Mouse (Mus musculus): Measurements from ENCODE around the gene Gbp2.

Gbp2 gene

DNA sequence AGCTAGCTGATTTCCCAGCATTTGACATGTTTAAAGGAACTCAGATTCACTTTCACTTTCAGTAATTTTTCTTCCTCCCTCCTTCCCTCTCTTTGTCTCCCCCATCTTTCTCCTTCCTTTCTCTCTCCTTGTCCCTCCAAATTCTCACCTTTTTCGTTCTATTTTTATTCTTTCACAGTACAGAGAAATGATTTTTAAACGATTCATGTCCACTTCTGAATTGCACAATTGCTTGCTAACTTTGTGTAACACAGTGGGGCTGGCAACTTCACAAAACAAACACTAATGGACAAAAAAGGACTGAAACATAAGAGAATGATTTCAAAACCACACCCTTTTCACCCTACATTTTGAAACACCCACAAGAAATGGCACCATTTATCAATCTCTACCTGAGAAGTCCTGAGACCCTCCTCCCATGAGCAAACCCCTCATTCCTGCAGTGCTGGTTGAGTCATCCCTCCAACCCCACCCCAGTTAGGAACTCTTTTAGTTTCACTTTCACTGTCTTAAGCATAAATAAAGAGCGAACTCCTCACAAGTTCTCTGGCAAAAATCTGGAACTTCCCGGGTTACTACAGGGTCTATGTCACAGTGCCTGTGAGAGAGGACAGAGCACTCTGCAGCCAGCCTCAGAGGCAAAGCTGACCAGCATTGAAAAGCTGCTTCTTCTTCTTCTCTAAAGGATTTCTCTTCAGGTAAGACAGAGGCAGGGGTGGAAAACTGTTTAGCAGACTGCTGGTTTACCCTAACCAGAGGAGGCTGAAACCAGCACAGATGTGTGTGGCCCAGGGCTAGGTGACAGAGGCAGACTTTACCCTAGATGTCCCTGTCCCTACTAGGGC lies at the start of gene Gbp2:
TSS of gene Gbp2 (plus strand) at position 492 of the 845 bp plus-strand sequence.
- DNase-seq, result peak; percentile 25

- no peak for DNase-seq
Measured at GRCm38 (mm10) chr3:142570738-142571137, 49.7 kb upstream of the Gbp2 start.

DNA sequence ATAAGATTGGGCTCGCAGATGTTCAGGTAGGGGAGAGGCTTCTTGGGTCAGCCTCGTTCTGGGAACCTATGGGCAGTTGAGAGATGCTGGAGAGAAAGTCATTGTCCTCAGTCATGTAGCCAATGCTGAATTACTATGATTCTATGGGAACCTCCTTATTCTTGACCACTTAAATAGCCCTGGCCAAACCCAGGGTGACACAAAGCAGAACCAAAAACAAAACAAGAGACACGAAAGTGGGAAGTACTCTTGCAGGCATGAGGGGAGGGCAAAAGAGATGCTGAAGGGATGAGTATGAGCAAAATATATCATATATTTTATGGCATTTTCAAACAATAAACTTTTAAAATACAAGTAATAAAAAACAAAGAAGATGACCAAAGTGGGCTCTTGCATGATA lies 43.3 kb upstream of the Gbp2 start:
- DNase-seq, result no peak

- no peak for DNase-seq
Measured at GRCm38 (mm10) chr3:142578342-142578741, 42.1 kb upstream of the Gbp2 start.

- DNase-seq, result no peak
Measured at GRCm38 (mm10) chr3:142583067-142583466, 37.3 kb upstream of the Gbp2 start.

DNA sequence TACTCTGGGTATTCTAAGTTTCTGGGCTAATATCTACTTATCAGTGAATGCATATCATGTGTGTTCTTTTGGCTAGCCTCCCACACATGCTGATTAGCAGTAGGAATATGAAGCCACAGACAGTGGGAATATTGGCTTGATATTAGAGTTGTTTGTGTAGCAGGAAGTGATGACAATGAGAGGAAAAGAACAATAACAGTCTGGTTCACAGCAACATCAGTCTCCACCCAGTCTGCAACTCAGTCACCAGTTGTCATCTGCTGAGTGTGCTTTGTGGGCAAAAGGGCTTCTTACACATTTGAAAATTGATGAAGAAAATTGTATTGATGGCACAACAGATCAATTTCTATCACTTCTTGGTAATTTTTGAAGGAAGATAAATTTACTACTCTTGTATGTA lies 33.0 kb upstream of the Gbp2 start:
- no peak for DNase-seq

- DNase-seq, result no peak
Measured at GRCm38 (mm10) chr3:142588888-142589287, 31.5 kb upstream of the Gbp2 start.

- no peak for DNase-seq
Measured at GRCm38 (mm10) chr3:142590431-142591067, 29.9 kb upstream of the Gbp2 start.

DNA sequence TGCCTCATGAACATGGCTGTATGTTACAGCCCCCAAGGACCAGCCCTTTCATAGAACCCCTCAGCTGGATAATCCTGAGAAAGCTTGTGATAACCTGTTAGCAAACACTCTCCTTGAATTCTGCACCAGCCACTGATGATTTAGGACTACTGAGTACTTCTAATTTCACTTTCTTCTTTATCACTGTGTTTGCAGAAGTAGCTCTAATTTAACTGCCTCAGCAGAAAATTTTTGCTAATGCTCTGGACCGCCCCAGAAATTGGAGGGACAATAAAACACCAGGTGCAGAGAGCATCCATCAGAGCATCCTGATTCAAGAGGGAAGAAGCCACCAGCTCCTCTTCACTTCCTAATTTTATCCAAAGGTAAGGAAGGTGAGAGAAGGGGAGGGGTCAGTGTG lies 25.9 kb upstream of the Gbp2 start, which contains the start of gene Gbp2b:
TSS of gene Gbp2b (plus strand) at position 301 of the 400 bp plus-strand sequence.
- DNase-seq, result no peak

DNA sequence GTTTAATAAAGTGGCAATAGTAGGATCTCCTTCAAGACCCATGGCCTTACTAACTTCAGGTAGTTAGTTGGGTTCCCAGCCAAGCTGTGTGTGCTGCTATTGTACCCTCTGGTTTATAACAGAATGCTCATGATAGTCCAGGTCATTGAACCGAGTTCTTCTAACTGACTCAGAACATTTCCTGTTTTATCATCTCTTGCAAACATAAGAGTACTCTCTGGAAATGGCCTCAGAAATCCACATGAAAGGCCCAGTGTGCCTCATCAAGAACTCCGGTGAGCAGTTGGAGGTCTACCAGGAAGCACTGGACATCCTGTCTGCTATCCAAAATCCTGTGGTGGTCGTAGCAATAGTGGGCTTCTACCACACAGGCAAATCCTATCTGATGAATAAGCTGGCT lies 22.5 kb upstream of the Gbp2 start:
- no peak for DNase-seq

- DNase-seq, result no peak
Measured at GRCm38 (mm10) chr3:142601675-142602074, 18.7 kb upstream of the Gbp2 start.

DNA sequence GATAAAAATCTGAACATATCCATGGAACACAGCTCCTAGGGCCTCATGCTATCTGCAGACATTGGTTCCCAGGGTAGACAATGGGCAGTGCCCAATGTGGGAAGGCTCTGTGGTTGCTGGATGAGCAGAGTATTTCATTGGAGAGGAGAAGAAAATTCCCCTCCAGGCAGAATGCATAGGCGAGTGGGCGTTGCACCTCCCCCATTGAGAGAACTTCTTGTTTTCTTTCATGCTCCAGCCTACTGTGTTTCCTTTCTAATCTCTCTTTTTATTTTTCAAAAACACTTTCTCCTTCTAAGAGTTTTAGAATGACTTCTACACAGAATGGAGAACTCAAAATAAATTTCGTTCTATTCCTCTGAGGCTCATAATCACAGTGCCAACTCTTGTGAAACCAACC lies 1.7 kb upstream of the Gbp2 start:
- no peak for DNase-seq

- no peak for DNase-seq
Measured at GRCm38 (mm10) chr3:142619606-142620005, 796 bp upstream of the Gbp2 start.

- DNase-seq, result no peak
Measured at GRCm38 (mm10) chr3:142620956-142621562, 657 bp downstream of the Gbp2 start.

GRCm38 (mm10) chr3:142630385-142630784 lies 10.0 kb downstream of the Gbp2 start:
- DNase-seq, result peak; percentile 27

- DNase-seq, result peak; percentile 85
Measured at GRCm38 (mm10) chr3:142640201-142640600, 19.8 kb downstream of the Gbp2 start.

DNA sequence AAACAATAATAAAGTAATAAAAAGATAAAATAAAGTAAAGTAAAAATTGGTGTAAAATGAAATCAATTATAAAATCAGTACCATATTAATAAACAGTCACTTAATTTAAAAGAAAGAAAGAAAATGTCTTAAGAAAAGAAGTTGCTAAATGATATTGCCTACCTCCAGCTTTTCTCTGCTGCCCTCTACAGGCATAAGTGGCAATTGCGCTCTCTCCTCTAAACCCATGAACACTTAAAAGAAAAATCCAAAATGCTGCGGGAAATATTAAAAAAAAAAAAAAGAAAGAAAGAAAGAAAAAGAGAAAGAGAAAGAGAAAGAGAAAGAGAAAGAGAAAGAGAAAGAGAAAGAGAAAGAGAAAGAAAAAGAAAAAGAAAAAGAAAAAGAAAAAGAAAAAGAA lies 25.5 kb downstream of the Gbp2 start:
- peak; percentile 85 for DNase-seq

DNA sequence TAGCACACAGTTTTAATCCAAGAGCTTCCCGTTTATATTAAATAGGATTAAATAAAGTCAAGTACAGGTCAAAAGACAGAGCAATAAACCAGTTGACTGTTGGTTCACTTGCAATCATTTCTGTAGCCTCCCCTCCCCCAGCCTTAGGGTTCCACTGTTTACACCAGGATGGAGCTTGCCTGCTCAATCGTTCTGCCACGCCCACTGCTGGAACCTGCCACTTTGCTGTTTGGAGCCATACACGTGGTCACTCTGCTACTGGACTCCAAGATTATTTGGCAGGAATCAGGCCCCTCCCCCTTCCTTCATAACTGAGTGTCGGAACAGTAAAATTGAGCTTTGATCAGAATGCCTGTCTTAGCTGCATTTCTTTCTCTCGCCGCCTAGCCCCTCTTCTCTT lies 27.4 kb downstream of the Gbp2 start:
- DNase-seq, result peak; percentile 13

- no peak for DNase-seq
Measured at GRCm38 (mm10) chr3:142650205-142650604, 29.8 kb downstream of the Gbp2 start.

GRCm38 (mm10) chr3:142664723-142665122 lies 44.3 kb downstream of the Gbp2 start:
- no peak for DNase-seq

- no peak for DNase-seq
Measured at GRCm38 (mm10) chr3:142674607-142675006, 54.2 kb downstream of the Gbp2 start.

Measured in kidney, postnatal 10 days (tissue).